Mouse (Mus musculus) embryonic fibroblast, embryonic 13.5 days (primary cell): ENCODE measurements around the gene Fbxw5.

Experiments
- CTCF ChIP-seq: IDR thresholded peaks from 2 replicates; pipeline ENCODE4 v1.5.1; 2011; ENCODE audit warnings: mild to moderate bottlenecking, control low read depth, low read length, moderate library complexity, borderline replicate concordance; ENCODE audit not compliant: insufficient read depth
- POLR2A ChIP-seq: IDR thresholded peaks from 2 replicates; pipeline ENCODE4 v1.6.1; 2011; ENCODE audit warnings: low read depth, mild to moderate bottlenecking, control low read depth, low read length, moderate library complexity

GRCm38 (mm10) chr2:25502726-25503125 is 2.2 kb downstream of the Fbxw5 start:
- TF ChIP-seq CTCF: no peak
- TF ChIP-seq POLR2A: no peak
